Mouse (Mus musculus) small intestine, adult 2 months (tissue): ENCODE measurements around the gene Lrfn2.

Experiments used
- CTCF ChIP-seq: fragments of 200-500 bp; IDR thresholded peaks from 2 replicates; pipeline ENCODE4 v1.5.1; 2012; ENCODE audit warnings: low read depth, mild to moderate bottlenecking, control low read depth, inconsistent platforms, low read length, moderate library complexity, mixed read lengths; ENCODE audit not compliant: insufficient replicate concordance, insufficient read length; ENCODE audit errors: extremely low read depth
- POLR2A ChIP-seq: fragments of 200-500 bp; IDR thresholded peaks from 2 replicates; pipeline ENCODE4 v1.6.1; 2012; ENCODE audit warnings: low read depth, mild to moderate bottlenecking, control low read depth, inconsistent platforms, low read length, moderate library complexity

- no peak for TF ChIP-seq POLR2A
- TF ChIP-seq CTCF, result no peak
Observed at GRCm38 (mm10) chr17:48913437-48913836, 18.7 kb upstream of the Lrfn2 start.
